Mouse (Mus musculus): Measurements from ENCODE around the gene Adprhl1.

The Adprhl1 gene

DNA sequence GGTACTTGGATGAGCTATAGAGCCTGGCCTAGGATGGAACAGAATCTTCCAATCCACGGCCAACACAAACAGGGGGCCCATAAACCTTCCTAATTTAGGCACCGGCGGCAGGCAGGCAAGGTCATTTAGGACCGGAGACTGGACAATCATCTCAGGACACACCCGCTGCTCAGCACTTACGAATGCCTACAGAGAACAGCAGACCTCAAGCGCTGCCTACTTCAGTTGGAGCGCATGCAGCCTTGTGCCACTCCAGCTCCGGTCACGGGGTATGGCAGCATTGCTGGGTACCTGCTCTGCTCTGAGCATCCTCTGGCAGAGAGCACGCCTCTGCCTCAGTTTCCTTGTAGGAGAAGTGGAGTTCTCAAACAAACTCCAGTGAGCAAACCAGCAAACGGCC is 24.2 kb downstream of the Adprhl1 start:
- CTCF ChIA-PET = no interaction called here

DNA sequence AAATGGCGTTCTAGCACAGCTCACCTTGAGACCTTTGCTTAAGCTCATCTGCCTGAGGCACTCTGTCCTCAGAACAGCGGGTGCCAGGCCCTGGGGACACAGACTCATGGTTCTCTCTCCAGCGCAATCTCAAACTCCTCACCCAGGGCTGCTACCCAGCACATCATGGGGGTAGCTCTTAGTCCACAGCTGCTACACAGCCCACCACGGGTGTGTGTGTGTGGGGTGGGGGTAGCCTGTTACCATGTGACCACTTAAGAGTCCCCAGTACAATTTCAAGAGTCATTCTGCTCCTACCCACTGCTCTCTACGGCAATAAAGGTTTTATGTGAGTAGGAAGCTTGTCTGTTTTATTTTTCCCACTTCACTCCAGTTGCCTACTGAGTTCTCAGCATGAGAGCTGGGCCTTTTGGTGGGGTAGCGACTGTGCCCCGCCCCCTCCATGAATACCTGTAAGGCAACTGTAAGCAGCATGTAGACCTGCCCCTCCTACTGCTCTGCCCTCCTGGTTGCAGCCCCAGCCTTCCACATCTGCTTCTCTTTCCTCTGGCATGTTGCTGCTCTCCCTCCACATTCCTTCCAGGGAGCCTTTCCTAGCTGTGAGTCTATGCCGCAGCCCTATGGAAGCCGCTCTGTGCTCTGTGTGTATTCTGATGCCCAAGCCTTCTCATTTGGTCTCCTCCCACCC is 24.9 kb downstream of the Adprhl1 start:
- CTCF ChIA-PET = no interaction called here

DNA sequence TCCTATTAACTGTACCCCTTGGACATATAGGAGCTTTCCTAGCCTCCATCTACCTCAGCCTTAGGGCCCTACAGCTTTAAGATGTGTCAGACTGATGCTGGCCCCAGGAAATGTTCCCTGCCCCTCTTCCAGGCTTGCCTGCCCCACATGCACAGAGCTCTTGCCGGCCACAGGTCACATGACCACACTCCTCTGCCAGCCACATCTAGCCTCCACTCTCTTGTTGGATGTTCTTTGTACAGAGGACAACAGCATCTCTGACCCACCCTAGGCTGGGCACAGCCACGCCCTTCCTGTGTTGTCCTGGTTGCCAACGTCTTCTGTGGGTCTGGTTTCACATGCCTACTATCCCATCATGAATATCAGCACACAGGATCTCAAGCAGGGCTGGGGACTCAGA is 26.8 kb downstream of the Adprhl1 start:
- CTCF ChIA-PET = no interaction called here

DNA sequence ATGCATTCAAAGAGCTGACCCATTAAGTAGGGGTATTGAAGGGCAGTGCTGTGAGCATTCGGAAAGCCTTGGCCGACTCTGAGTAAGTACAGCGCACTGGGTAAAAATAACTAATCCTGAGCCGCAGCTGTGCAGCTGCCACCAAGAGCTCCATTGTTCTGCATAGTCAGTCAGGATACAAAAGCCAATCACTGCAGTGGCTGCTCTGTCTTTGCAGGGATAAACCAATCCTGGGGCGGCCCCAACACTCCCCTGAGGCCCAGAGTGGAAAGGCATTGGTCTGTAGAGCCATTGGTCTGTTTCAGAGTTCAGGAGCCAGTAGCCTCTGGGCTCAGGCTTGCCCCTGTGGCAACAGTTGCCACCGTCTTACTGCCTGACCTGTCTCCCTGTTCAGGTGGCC is 27.7 kb downstream of the Adprhl1 start:
- CTCF ChIA-PET = no interaction called here

DNA sequence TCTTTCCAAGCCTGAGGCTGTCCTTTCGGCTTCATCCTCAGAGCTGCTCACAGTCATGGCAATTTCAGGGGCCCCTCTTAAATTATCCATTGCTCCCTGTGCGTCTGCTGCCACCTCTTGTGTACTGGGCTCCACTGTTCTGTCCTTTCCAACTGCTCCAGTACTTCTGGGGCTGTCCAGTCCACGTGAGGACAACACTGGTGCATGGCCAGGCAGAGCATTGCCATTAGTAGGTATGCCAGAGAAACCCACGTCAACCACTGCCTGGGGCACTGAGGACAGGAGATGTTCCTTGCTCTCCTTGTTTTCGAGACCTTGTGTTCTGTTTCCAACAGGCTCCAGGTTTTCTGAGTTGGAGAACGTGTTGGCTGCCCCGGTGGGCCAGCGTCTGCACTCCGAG is 29.5 kb downstream of the Adprhl1 start:
- CTCF ChIA-PET = no interaction called here

DNA sequence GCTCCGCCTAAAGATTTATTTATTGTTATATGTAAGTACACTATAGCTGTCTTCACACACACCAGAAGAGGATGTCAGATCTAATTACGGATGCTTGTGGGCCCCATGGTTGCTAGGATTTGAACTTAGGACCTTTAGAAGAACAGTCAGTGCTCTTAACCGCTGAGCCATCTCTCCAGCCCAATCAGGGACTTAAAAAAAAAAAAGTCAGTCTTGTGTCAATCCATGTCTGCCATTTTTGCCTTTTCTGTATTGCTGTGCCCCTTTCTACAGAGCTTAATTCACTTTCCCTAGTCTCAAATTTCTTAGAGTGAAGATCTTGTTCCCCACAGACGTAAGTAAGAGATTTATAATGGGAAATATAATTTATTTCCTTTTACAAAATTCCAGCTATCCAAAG is 35.5 kb downstream of the Adprhl1 start:
- CTCF ChIA-PET = no interaction called here

DNA sequence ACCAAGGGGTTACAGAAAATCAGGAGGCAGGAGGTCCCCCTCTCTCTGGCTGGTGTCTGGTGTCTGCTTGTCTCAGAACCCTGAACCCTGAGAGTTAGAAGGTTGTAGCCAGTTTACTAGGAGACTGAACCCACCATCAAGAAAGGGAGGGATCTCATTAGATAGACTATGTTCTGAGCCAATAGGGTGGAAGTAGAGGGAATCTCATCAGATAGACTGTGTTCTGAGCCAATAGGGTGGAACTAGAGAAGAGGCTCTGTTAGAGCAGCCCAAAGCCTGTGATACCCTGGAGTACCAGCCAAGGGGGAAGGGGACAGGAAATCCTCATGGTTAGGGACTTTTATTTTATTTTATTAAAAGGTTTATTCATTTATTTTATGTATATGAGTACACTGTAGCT is 36.0 kb downstream of the Adprhl1 start:
- CTCF ChIA-PET = no interaction called here

DNA sequence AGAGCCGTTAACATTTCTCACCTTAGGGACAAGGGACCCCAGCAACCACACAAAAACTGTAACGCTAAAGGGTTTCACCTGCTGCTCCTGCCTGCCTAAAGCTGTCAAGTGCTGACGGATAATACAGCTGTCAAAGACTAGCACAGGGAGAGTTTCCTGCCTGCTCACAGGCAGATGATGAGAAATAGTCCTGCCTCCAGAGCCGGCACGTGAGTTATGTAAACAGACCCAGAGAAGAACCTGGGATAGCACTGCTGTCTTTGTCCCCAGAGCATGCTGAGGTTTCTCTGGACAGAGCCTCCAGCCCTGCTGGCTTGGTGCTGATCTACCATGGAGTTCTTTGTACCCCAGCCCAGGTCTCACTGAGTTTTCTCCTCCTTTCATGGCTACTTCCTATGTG is 36.9 kb downstream of the Adprhl1 start:
- CTCF ChIA-PET = no interaction called here

DNA sequence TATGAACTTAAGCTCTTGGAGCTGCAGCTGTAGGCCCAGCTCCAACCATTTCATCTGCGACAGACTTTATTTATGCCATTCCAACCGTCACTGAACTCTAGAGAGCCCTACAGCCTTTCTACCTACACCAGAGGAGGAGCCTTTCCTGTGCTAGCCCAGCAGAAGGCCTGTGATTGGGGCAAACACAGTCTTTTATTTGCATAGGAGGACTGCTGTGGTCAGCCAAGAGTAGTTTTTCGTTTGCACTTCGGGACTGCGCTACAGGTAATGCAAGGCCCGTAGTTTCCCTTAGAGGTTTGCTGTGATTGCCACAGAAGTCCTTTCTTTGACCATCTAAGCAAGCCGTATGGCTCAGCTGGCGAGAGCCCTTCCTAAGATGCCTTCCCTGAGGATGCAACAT is 37.6 kb downstream of the Adprhl1 start:
- CTCF ChIA-PET = no interaction called here

DNA sequence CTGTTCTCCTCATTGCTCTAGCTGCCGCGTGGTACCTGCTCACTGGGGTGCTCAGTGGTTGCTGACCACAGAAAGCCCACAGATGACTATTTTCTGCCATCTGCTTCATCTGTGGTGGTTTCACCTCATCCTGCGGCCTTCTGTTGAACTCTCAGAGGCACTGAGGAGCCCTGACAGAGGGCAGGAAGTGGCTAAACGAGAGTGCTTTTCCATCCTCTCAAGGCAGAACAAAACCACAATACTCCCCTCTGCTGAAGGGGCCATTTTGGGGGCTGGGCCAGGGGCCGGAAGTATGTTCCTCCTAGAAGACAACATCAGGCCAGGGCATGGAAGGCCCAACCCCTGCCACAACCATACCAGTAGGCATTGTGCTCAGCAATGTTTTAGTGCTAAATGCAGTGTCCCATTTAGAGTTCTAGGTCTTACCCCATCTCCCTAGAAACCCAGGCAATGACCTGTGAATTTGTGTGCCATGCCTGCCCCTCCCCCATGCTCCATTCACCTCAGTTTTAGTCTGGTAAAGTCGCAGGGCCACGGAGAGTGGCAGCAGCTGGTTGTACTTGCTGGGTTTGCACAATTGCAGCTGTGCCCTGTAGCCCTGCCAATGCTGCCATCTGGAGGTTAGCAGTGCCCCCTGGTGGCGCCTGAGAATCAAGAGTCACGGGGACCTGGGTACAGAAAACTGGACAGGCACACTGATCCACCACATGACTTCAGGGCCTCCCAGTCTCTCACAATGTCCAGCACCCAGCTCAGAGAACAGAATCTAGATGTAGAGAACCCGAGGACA is 40.3 kb downstream of the Adprhl1 start:
- CTCF ChIA-PET = no interaction called here

DNA sequence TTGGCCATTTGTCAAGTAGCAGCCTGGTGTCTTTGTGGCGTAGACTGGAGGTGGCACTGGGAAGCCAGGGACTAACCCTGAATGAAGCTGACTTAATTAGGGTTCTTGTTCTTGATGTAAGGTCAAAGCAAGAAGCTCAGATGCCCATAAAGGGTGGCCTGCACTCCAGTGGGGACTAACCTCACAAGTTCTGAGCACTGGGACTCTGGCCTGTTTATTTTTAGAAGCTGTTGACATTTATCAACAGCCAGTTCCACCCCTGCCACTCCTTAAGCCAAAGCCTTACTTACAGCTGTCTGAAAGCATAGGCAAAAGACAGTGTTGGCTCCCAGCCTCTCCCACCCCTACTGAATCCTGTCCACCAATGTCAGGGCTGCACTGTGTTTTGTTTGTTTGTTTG is 44.2 kb downstream of the Adprhl1 start:
- CTCF ChIA-PET = no interaction called here

DNA sequence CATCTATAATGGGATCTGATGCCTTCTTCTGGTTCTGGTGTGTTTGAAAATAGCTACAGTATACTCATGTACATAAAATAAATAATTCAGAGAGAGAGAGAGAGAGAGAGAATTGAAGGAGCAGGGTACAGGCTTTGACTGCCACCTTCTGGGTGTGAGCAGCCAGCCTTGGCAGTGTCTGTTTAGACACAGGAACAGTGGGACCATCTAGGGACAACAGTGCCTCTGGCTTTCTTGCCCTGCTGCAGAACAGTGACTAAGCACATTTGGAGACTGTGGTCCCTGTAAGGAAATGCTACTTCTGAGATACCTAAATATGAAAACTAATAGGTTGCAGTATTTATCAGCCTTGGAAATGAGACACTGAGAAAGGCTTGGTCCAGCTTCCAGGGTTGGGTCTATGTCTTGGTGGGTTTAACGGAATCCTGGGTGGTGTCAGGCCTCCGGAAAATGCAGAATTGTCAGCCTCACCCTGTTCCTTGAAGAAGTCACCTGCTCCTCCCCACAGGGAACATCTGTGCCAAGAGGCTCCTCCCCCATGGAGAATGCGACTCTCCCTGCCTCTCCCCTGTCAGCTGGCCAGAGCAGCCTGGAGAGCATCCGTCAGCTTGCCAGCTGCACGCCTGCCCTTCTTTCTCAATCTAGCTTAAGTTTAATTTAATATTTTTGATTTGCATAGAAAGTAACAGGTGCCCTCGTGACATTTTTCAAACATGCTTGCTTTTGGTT is 45.2 kb downstream of the Adprhl1 start:
- CTCF ChIA-PET = no interaction called here

DNA sequence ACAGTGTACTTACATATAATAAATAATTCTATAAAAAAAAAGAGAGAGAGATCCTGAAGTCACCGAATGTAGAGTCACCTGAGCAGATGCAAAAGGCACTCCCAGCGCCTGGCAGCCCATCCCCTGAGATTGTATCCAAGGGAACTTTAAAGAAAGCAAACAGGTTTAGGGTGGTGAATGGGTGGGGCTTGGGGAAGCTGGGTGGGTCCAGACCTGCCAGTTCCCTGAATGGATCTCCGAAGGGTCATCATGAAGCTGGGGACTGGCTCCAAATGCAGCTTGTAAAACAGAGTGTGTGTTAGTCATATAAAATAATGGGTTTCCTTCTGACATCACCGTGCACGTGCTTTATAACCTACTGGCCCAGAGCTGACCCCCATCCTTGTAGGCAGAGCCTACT is 47.7 kb downstream of the Adprhl1 start:
- CTCF ChIA-PET = interaction anchor here (0.5 kb wide), 1 partner anchor 35 kb away, joined by 4 read pairs; no protein-coding TSS in a partner anchor

DNA sequence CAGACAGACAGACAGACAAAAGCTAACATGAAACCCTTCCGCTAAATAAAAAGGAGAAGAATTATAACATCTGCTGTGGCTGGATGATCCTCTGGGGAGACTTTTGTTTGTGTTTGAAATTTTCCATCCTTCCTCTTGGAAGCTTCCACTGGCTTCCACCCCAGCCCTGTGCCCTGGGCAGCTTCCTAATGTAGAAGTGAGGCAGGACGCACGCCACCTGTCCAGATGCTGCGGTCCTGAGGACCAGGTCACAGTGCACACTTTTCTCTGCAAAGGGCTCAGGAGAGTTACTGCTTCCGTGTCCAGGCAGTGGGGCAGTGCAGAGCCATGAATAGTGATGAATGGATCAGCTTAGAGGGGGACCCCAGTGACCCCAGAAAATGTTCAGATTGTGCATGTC is 48.7 kb downstream of the Adprhl1 start:
- CTCF ChIA-PET = no interaction called here

DNA sequence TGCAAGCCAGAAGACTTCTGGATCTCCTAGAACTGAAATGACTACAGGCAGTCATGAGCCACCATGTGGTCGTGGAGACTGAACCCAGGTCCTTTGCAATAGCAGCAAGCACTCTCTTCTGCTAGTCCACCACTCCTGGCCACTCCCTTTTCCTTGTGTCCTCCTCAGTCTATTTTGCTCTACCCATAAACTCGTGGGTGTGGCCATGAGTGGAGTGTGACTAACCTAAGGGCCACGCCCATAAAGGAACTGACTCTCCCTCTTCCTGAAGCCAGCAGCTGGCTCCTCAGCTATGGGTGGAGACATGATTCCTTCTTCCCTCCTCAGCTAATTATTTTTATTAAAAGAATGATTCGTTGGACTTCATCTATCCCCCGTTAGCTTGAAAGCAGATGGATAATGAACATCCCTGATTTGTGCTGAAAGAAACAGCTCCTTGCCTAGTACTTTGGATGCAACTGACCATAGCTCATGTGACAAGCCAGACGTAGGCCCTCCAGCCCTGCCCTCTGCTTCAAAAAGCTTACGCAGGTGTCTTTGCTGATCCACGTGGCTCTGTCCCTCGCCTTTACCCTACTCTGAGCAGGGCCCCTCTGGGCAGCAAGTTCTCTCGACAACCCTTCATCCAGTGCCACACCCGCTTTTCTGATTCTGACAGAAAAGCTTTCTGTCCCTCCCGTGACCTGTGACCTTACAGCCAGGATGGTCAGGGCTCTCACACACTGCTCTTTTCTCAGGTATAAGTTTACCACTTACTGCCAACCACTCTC is 49.4 kb downstream of the Adprhl1 start:
- CTCF ChIA-PET = interaction anchor here (0.7 kb wide), 1 partner anchor 9 kb away, joined by 4 read pairs; no protein-coding TSS in a partner anchor

DNA sequence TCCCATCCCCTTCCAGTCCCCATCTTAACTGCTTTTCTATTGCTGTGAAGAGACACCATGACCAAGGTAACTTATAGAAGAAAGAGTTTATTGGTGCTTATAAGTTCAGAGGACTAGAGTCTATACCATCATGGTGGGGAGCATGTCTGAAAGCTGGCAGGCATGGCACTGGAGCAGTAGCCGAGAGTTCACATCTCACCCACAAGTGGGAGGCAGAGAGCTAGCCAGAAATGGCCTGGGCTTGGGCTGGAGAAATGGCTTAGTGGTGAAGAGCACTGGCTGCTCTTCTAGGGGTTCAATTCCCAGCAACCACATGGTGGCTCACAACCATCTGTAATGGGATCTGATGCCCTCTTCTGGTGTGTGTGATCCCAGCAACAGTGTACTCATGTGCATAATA is 50.5 kb downstream of the Adprhl1 start:
- CTCF ChIA-PET = no interaction called here

DNA sequence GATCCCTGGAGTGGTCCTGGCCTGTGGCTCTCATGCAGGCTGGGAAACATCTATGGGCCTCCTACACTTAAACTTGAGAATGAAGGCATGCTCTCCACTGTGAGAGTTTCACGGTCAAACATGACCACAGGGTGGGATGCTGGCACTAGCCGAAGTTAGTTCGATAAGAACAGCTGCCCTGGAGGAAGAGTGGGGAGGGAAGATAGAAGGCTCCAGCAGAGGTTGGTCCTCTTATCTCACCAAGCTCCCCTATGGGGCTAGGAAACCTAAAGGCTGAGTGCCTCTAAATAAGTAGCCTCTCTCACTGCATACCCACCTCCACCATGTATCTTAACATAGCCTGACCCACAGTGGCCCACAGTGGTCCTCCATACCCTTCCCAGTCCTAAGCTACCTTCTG is 51.2 kb downstream of the Adprhl1 start:
- CTCF ChIA-PET = no interaction called here

DNA sequence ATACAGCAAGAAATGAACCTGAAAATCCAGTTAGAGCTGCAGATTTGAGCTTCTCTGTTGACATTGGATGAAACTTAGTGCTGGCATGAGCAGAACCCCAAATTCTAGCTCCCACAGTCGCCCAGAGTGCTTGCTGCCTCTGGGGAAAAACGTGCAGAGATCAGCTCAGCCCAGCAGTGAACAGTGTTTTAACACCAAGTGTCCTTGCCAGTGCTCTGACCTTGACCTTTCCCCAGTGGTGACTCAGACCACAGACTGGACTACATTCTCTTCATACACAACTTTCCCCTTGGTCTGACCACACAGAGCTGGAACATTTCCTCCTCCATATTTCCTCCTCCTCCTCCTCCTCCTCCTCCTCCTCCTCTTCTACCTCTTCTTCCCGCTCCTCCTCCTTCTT is 51.9 kb downstream of the Adprhl1 start:
- CTCF ChIA-PET = no interaction called here

DNA sequence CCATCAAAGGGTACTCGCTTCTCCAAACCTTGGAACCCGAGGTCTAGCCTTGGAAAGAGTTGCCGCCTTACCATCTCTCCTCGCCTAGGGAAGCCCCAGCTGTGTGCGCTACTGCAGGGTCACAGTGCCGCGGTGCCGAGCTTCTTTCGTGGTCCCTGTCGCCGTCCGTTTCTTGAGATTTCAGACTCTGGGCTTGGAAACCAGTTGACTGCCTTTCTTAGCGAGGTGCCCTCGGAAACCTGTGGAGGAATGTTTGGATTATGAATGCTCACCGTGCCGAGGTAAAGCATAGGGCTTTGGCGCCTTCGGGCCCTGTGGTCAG is 53.0 kb downstream of the Adprhl1 start:
- CTCF ChIA-PET = no interaction called here

DNA sequence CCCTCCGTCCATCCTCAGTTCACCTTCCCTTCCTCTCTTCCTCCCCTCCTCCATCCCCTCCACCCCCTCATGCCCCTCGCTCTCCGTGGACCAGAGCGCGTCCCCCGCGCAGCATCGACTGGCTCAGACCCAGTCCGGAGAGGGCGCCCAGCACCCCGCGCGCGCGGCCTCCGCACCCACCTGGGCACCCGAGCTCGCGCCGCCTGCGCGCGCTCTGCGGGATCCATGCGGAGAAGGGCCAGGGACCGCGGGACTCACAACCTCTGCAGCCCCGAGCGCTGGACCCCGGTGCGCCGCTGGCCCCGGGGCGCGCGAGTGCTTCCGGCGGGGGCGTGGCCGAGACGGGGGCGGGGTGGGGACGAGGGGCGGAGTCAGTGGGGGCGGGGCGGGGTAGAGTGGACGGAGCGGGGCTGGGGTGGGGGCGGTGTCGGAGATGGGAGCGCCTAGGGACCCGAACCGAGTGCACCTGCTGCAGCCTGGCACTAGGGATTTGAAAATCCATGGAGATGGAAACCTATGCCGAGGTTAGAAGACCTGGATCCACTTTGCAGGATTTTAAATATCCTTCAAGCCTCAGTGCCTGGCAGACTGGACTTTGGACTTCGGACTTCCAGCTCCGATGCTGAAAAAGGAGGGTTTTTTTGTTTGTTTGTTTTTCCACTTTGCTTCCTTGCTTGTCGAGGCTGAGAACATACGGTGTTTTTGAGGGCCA is 53.5 kb downstream of the Adprhl1 start, which contains the start of gene Grtp1:
TSS of gene Grtp1 (minus strand) at position 320 of the 712 bp plus-strand sequence.
- CTCF ChIA-PET = interaction anchor here (0.6 kb wide), 2 partner anchors 9 to 514 kb away, joined by 3 read pairs; no protein-coding TSS in a partner anchor

DNA sequence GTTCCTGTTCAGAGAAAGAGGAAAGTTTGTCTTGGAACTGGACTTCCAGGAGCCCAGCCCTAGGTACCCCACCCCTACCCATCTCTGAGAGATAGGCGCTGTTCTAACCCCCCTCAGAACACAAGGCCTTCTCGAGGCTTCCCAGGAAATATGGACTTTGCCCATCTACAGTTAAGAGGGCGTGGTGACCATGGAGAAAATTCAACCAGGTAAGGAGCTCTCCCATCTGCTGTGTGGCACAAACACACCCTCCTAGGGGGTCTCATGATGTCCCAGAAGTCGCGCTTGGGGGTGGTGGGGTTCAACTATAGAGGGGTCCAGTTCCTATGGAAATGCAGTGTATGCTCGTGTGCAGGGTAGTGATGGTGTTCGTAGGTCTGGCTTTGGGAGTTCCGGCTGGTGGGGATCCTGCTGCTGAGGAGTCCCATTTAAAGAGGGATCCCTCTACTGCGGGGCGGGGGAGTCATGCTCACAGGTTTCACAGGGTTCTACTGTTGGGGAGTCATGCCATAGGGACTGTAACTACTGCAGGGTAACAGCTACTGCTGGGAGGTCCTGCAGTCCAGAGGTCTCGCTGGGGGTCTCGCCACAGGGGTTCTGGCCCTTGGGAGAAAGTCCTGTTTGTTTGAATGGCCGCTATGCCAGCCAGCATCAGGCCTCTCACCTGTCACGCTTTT is 54.4 kb downstream of the Adprhl1 start:
- CTCF ChIA-PET = no interaction called here

Measured in spleen, embryonic (tissue).